Mouse (Mus musculus) spleen, adult 2 months (tissue): Measurements from ENCODE around the gene Car3. TPM values are rescaled to one million over a fixed set of nuclear protein-coding genes. Genes with fewer than 3 reads are reported as not detected.
"Not testable (repeated sequence)": the region's sequence is repeated elsewhere in the genome, so short reads cannot be mapped to it uniquely, and the experiment has no call there.

Experiments used
- DNase-seq, 2 experiments: peaks; one replicate each; pipeline versions ENCODE4 v3.0.0 to v3.0.0-alpha.2; 2012 to 2021; ENCODE audit warnings: low spot score in 2 of 2, low read depth in 1 of 2
- H3K27ac ChIP-seq: fragments of 200-500 bp; 2 replicates; pipeline ENCODE4 v1.5.1; 2012; ENCODE audit warnings: low read length, inconsistent platforms; ENCODE audit not compliant: insufficient read depth
- H3K27me3 ChIP-seq: fragments of 200-500 bp; 2 replicates; pipeline ENCODE4 v1.6.1; 2012; ENCODE audit warnings: mild to moderate bottlenecking, moderate library complexity, low read length, inconsistent platforms; ENCODE audit not compliant: control insufficient read depth, insufficient read depth
- H3K36me3 ChIP-seq: fragments of 200-500 bp; 2 replicates; pipeline ENCODE4 v1.6.1; 2012; ENCODE audit warnings: mild to moderate bottlenecking, low read length, inconsistent platforms; ENCODE audit not compliant: control insufficient read depth, insufficient read depth
- H3K4me1 ChIP-seq: fragments of 200-500 bp; 2 replicates; pipeline ENCODE4 v1.6.1; 2011; ENCODE audit warnings: inconsistent platforms; ENCODE audit not compliant: control insufficient read depth, insufficient read depth, insufficient read length
- H3K4me3 ChIP-seq: fragments of 200-500 bp; 2 replicates; pipeline ENCODE4 v1.5.1; 2011; ENCODE audit warnings: mild to moderate bottlenecking, inconsistent platforms; ENCODE audit not compliant: insufficient read depth, insufficient read length; ENCODE audit errors: extremely low read depth
- CTCF ChIP-seq: fragments of 200-500 bp; IDR thresholded peaks from 2 replicates; pipeline ENCODE4 v1.5.1; 2011; ENCODE audit warnings: mild to moderate bottlenecking, inconsistent platforms; ENCODE audit not compliant: insufficient read depth, insufficient read length, insufficient replicate concordance; ENCODE audit errors: extremely low read depth
- POLR2A ChIP-seq: fragments of 200-500 bp; IDR thresholded peaks from 2 replicates; pipeline ENCODE4 v1.6.1; 2011; ENCODE audit warnings: low read depth, low read length, inconsistent platforms
- WGBS: fragments of 180-500 bp; shearing (Covaris S2); methylation state at CpG from one replicate; pipeline ENCODE4 v1.1.7; 2018; 5-methylcytosine and 5-hydroxymethylcytosine counted together
- polyA plus RNA-seq: library from polyadenylated mRNA; depleted of rRNA; stranded (reverse); fragments of >200 nt; gene quantifications from 2 replicates; pipeline ENCODE4 v1.2.3, GENCODE M21; 2012; rRNA removed

The Car3 gene
- 14.2 and 21.4 TPM in 2 replicates for polyA plus RNA-seq

- DNase-seq = no peak
Measured at GRCm38 (mm10) chr3:14863022-14863711, at the start of gene Car3. Car3 (plus strand) TSS chr3:14863512.

GRCm38 (mm10) chr3:14815396-14815795 lies 47.9 kb upstream of the Car3 start:
- WGBS = 91% methylated on average over 1 of the region's 1 CpGs
- H3K27me3 ChIP-seq, H3K4me3 ChIP-seq, H3K4me1 ChIP-seq, DNase-seq, H3K27ac ChIP-seq, H3K36me3 ChIP-seq: not testable (repeated sequence)

More at GRCm38 (mm10) chr3:14863022-14863711, at the start of gene Car3:
- Histone ChIP-seq H3K27me3 (peaks cover 7% of the 10 kb centered on the region), H3K4me3 (no peak within 1 kb of the TSS), H3K36me3 (no peaks in the 10 kb centered on the region), H3K27ac (no peak within 1 kb of the TSS), H3K4me1 (peaks cover 5% of the 10 kb centered on the region; the same call in 1 of the 2 replicates)
- WGBS = 20% methylated on average over 18 of the region's 18 CpGs
- no peak for TF ChIP-seq POLR2A
- TF ChIP-seq CTCF = no peak

- no peak overlapping the region for H3K4me3 ChIP-seq
- H3K4me1 ChIP-seq = no peaks in the 10 kb centered on the region
- no peaks in the 10 kb centered on the region for H3K36me3 ChIP-seq
- TF ChIP-seq CTCF (no peak), POLR2A (no peak)
- no peaks in the 10 kb centered on the region for H3K27me3 ChIP-seq
- no peak overlapping the region for H3K27ac ChIP-seq
- no peak for DNase-seq
- WGBS = 77% methylated on average over 1 of the region's 1 CpGs
Measured at GRCm38 (mm10) chr3:14819844-14820504, 43.3 kb upstream of the Car3 start.

- DNase-seq = no peak
- H3K4me1 ChIP-seq = no peaks in the 10 kb centered on the region
- no peaks in the 10 kb centered on the region for H3K27me3 ChIP-seq
- no peak overlapping the region for H3K4me3 ChIP-seq
- no peaks in the 10 kb centered on the region for H3K36me3 ChIP-seq
- H3K27ac ChIP-seq = no peak overlapping the region
- TF ChIP-seq CTCF (no peak), POLR2A (no peak)
Measured at GRCm38 (mm10) chr3:14828896-14829295, 34.4 kb upstream of the Car3 start.

- no peak overlapping the region for H3K27ac ChIP-seq
- TF ChIP-seq POLR2A (no peak), CTCF (no peak)
- no peak for DNase-seq
- no peaks in the 10 kb centered on the region for H3K4me1 ChIP-seq
- 89% methylated on average over 5 of the region's 5 CpGs for WGBS
- H3K4me3 ChIP-seq = no peak overlapping the region
- H3K27me3 ChIP-seq = no peaks in the 10 kb centered on the region
- no peaks in the 10 kb centered on the region for H3K36me3 ChIP-seq
Measured at GRCm38 (mm10) chr3:14831219-14831835, 32.0 kb upstream of the Car3 start.

- Histone ChIP-seq H3K27ac (no peak overlapping the region), H3K4me1 (no peaks in the 10 kb centered on the region), H3K4me3 (no peak overlapping the region), H3K27me3 (no peaks in the 10 kb centered on the region), H3K36me3 (no peaks in the 10 kb centered on the region)
- TF ChIP-seq CTCF (no peak), POLR2A (no peak)
- no peak for DNase-seq
Measured at GRCm38 (mm10) chr3:14832766-14833165, 30.5 kb upstream of the Car3 start.

- H3K36me3 ChIP-seq = no peaks in the 10 kb centered on the region
- DNase-seq = no peak
- H3K4me3 ChIP-seq = no peak overlapping the region
- no peaks in the 10 kb centered on the region for H3K4me1 ChIP-seq
- no peak overlapping the region for H3K27ac ChIP-seq
- WGBS = 96% methylated on average over 1 of the region's 1 CpGs
- H3K27me3 ChIP-seq = no peaks in the 10 kb centered on the region
- TF ChIP-seq POLR2A (no peak), CTCF (no peak)
Measured at GRCm38 (mm10) chr3:14838936-14839335, 24.4 kb upstream of the Car3 start.
